In genomic region chr7:96756104-96756742, GRCm38 (mm10) we compare ENCODE assay signal across 9 mouse cellular contexts.
DNase-seq lines count a peak whose midpoint lies in the region; ATAC-seq and TF ChIP-seq lines count a peak whose summit lies in the region.
"Had no signal": no experiment of that assay in that cellular context is flagged by ENCODE, and none has a peak within 500 bp of the region (broad histone marks: within the 10 kb centered on the region; RNA-seq: fewer than 3 reads in every experiment).

No protein-coding gene starts in this region.

- peaks cover 27% of the 10 kb centered on the region for H3K4me1 ChIP-seq in neural tube, embryonic 13.5 days (replicated peaks)
- peaks cover 12% of the 10 kb centered on the region; the same call in 1 of the 2 replicates for H3K4me1 ChIP-seq in intestine, embryonic 15.5 days (replicated peaks)
- no peaks in the 10 kb centered on the region for H3K4me1 ChIP-seq in stomach, postnatal 0 days (replicated peaks; ENCODE audit: control insufficient read depth, insufficient read depth)

- H3K9me3 ChIP-seq in neural tube, embryonic 13.5 days = no peaks in the 10 kb centered on the region
- H3K9me3 ChIP-seq in intestine, embryonic 15.5 days = no peaks in the 10 kb centered on the region
- H3K9me3 ChIP-seq in stomach, postnatal 0 days (ENCODE audit: control insufficient read depth, low read length) = no peaks in the 10 kb centered on the region

- H3K4me3 ChIP-seq in gastrocnemius, adult 2 months = no peak overlapping the region
- H3K4me3 ChIP-seq in neural tube, embryonic 13.5 days = no peak overlapping the region
- H3K4me3 ChIP-seq in intestine, embryonic 15.5 days (replicated peaks) = no peak overlapping the region
- no peak overlapping the region for H3K4me3 ChIP-seq in stomach, postnatal 0 days (ENCODE audit: low read depth, low read length)
- H3K4me3 ChIP-seq: heart, adult 2 months had no signal

- H3K27ac ChIP-seq in gastrocnemius, adult 2 months = no peak overlapping the region
- H3K27ac ChIP-seq in neural tube, embryonic 13.5 days (replicated peaks) = 0 out of 2 replicates have a peak overlapping the region, but pooled peaks have one; percentile 9
- peak overlapping the region; percentile 58; the same call in 1 of the 2 replicates for H3K27ac ChIP-seq in intestine, embryonic 15.5 days
- peak overlapping the region; percentile 50; the same call in 1 of the 2 replicates for H3K27ac ChIP-seq in stomach, postnatal 0 days (replicated peaks)
- H3K27ac ChIP-seq: heart, adult 2 months had no signal

- no peaks in the 10 kb centered on the region for H3K27me3 ChIP-seq in neural tube, embryonic 13.5 days
- H3K27me3 ChIP-seq in intestine, embryonic 15.5 days (replicated peaks) = no peaks in the 10 kb centered on the region
- H3K27me3 ChIP-seq in stomach, postnatal 0 days (ENCODE audit: control insufficient read depth, insufficient read depth, low read length) = no peaks in the 10 kb centered on the region

- no peak overlapping the region for H3K9ac ChIP-seq in neural tube, embryonic 13.5 days
- H3K9ac ChIP-seq in intestine, embryonic 15.5 days = no peak overlapping the region
- H3K9ac ChIP-seq in stomach, postnatal 0 days (ENCODE audit: low read length) = no peak overlapping the region

- H3K36me3 ChIP-seq in neural tube, embryonic 13.5 days = peaks cover 6% of the 10 kb centered on the region; the same call in 1 of the 2 replicates
- no peaks in the 10 kb centered on the region for H3K36me3 ChIP-seq in intestine, embryonic 15.5 days
- H3K36me3 ChIP-seq in stomach, postnatal 0 days (ENCODE audit: control insufficient read depth, insufficient read depth, low read length) = no peaks in the 10 kb centered on the region

- intact Hi-C loops in gastrocnemius, adult 2 months (cut with DNase I) = no loop called here

- 60% methylated on average over 10 of the region's 10 CpGs for WGBS in neural tube, embryonic 13.5 days
- 58% methylated on average over 10 of the region's 10 CpGs for WGBS in intestine, embryonic 15.5 days
- 49% methylated on average over 10 of the region's 10 CpGs for WGBS in stomach, postnatal 0 days

- TF ChIP-seq CTCF in gastrocnemius, adult 2 months (IDR thresholded peaks at IDR 0.05) = no peak
- no peak for TF ChIP-seq CTCF in stomach, postnatal 0 days (IDR thresholded peaks at IDR 0.05; ENCODE audit: low read depth)

- no peak; the same call in 1 of the 2 replicates for ATAC-seq in neural tube, embryonic 13.5 days (ENCODE audit: low read depth)
- no peak for ATAC-seq in intestine, embryonic 15.5 days
- ATAC-seq in stomach, postnatal 0 days (ENCODE audit: low FRiP score, low TSS enrichment) = no peak

- DNase-seq in gastrocnemius, adult 2 months = peak; percentile 25
- DNase-seq in gastrocnemius, adult 8-10 months (ENCODE audit: low spot score in 2 of 2) = no peak
- no peak for DNase-seq in neural tube, embryonic 10.5 days (ENCODE audit: extremely low spot score, low spot score)
- DNase-seq in stomach, postnatal 0 days (ENCODE audit: low spot score) = no peak
- DNase-seq in embryo, embryonic 11 days = no peak
- no peak for DNase-seq in ovary, postnatal 14 days (ENCODE audit: low spot score)

- no peak overlapping the region for H3K4me2 ChIP-seq in neural tube, embryonic 13.5 days
- H3K4me2 ChIP-seq in intestine, embryonic 15.5 days (replicated peaks) = no peak overlapping the region
- no peak overlapping the region for H3K4me2 ChIP-seq in stomach, postnatal 0 days (replicated peaks; ENCODE audit: low read depth)

- no peak for TF ChIP-seq EP300 in stomach, postnatal 0 days (optimal IDR thresholded peaks at IDR 0.05)
